Mouse (Mus musculus) cerebellum, adult 2 months (tissue): ENCODE data around the gene Rnf31. TPM values are rescaled to one million over a fixed set of nuclear protein-coding genes. Genes with fewer than 3 reads are reported as not detected.

Experiments
- DNase-seq, 2 experiments: peaks; one replicate each; pipeline ENCODE4 v3.0.0; 2021
- H3K27ac ChIP-seq: fragments of 200-500 bp; 2 replicates; pipeline ENCODE4 v1.5.1; 2012; ENCODE audit warnings: low read length, control low read depth, inconsistent platforms; ENCODE audit not compliant: insufficient read depth
- H3K27me3 ChIP-seq: fragments of 200-500 bp; 2 replicates; pipeline ENCODE4 v1.6.1; 2012; ENCODE audit warnings: inconsistent platforms, mild to moderate bottlenecking, low read length, moderate library complexity; ENCODE audit not compliant: control insufficient read depth, insufficient read depth
- H3K4me1 ChIP-seq: fragments of 200-500 bp; 2 replicates; pipeline ENCODE4 v1.6.1; 2011; ENCODE audit warnings: low read length; ENCODE audit not compliant: control insufficient read depth, insufficient read depth
- H3K4me3 ChIP-seq: fragments of 200-500 bp; replicated peaks from 2 replicates; pipeline ENCODE3; 2011; ENCODE audit warnings: mild to moderate bottlenecking, low read depth, low read length, control low read depth; ENCODE audit not compliant: insufficient read depth
- CTCF ChIP-seq: fragments of 200-500 bp; IDR thresholded peaks from 2 replicates; pipeline ENCODE4 v1.5.1; 2011; ENCODE audit warnings: low read depth, mild to moderate bottlenecking, control low read depth, low read length, moderate library complexity, borderline replicate concordance; ENCODE audit not compliant: insufficient read depth
- POLR2A ChIP-seq: fragments of 200-500 bp; IDR thresholded peaks from 2 replicates; pipeline ENCODE4 v1.6.1; 2011; ENCODE audit warnings: low read length, control low read depth, borderline replicate concordance; ENCODE audit not compliant: insufficient read depth
- WGBS: fragments of 180-500 bp; shearing (Covaris S2); methylation state at CpG from one replicate; pipeline ENCODE4 v1.1.7; 2018; 5-methylcytosine and 5-hydroxymethylcytosine counted together
- polyA plus RNA-seq: library from polyadenylated mRNA; depleted of rRNA; stranded (reverse); fragments of >200 nt; gene quantifications from 2 replicates; pipeline ENCODE4 v1.2.3, GENCODE M21; 2012; rRNA removed

Rnf31 gene
- polyA plus RNA-seq, result 31.1 and 32.9 TPM in 2 replicates

DNA sequence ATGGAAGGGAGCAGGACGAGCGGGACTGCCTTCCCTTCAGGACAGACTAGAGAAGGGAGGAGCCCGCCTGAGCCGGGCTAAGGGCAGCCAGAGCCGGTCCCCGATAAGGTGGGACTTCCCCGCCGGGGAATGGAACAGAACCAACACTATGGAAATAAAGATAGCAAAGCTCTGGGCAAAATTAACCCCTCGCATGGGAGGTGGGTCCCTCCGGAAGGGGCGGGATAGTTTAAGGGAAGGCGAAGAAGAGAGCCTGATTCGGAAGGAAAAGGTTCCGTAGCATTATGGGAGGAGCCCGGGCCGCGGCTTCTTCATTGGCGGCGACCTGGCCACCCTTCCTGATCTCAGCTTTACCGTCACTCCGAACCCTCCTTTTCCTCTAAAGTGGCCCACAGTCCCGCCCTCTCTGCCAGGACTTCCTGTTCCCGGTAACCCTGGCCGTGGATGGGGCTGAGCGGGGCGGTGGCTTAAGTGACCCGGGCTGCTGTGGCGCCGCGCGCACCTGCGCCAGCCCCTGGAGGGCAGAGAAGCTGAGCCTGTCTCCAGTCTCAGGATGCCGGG is at the start of gene Rnf31:
Rnf31 (plus strand) TSS at position 378 of the 561 bp plus-strand sequence.
- TF ChIP-seq POLR2A (peak; percentile 72), CTCF (no peak)
- under 1% methylated on average over 33 of the region's 33 CpGs for WGBS
- Histone ChIP-seq H3K27me3 (no peaks in the 10 kb centered on the region), H3K27ac (peak within 1 kb of the TSS; percentile 70), H3K4me1 (no peaks in the 10 kb centered on the region), H3K4me3 (peak within 1 kb of the TSS; percentile 89)
- peak; percentile 92 to 96 for DNase-seq

- H3K27me3 ChIP-seq, result no peaks in the 10 kb centered on the region
- 84% methylated on average over 12 of the region's 12 CpGs for whole genome bisulfite sequencing
- DNase-seq, result no peak
- H3K4me3 ChIP-seq, result no peak overlapping the region
- H3K27ac ChIP-seq, result no peak overlapping the region
- TF ChIP-seq POLR2A (no peak), CTCF (no peak)
- H3K4me1 ChIP-seq, result peaks cover 21% of the 10 kb centered on the region
Observed at GRCm38 (mm10) chr14:55542268-55542667, 49.2 kb upstream of the Rnf31 start.

GRCm38 (mm10) chr14:55544334-55544733 is 47.2 kb upstream of the Rnf31 start:
- TF ChIP-seq POLR2A, result no peak
- no peak for TF ChIP-seq CTCF
- peak; percentile 44 to 58 for DNase-seq
- H3K27ac ChIP-seq, result no peak overlapping the region
- WGBS, result 8% methylated on average over 9 of the region's 9 CpGs
- peaks cover 21% of the 10 kb centered on the region for H3K4me1 ChIP-seq
- H3K4me3 ChIP-seq, result no peak overlapping the region
- no peaks in the 10 kb centered on the region for H3K27me3 ChIP-seq

- no peak overlapping the region for H3K4me3 ChIP-seq
- no peak overlapping the region for H3K27ac ChIP-seq
- TF ChIP-seq CTCF (no peak), POLR2A (no peak)
- no peaks in the 10 kb centered on the region for H3K27me3 ChIP-seq
- peaks cover 4% of the 10 kb centered on the region; the same call in 1 of the 2 replicates for H3K4me1 ChIP-seq
- 17% methylated on average over 6 of the region's 6 CpGs for WGBS
- peak in 1 of 2 experiments; percentile 61 for DNase-seq
Observed at GRCm38 (mm10) chr14:55550191-55550590, 41.3 kb upstream of the Rnf31 start.

- TF ChIP-seq CTCF, result no peak
- no peak for TF ChIP-seq POLR2A
- 85% methylated on average over 5 of the region's 5 CpGs for WGBS
- H3K27ac ChIP-seq, result no peak overlapping the region
- no peaks in the 10 kb centered on the region for H3K27me3 ChIP-seq
- no peak overlapping the region for H3K4me3 ChIP-seq
- H3K4me1 ChIP-seq, result peaks cover 4% of the 10 kb centered on the region; the same call in 1 of the 2 replicates
- DNase-seq, result no peak
Observed at GRCm38 (mm10) chr14:55551347-55551746, 40.2 kb upstream of the Rnf31 start.

- 88% methylated on average over 8 of the region's 8 CpGs for WGBS
- Histone ChIP-seq H3K4me1 (peaks cover 4% of the 10 kb centered on the region; the same call in 1 of the 2 replicates), H3K4me3 (no peak overlapping the region), H3K27me3 (no peaks in the 10 kb centered on the region), H3K27ac (no peak overlapping the region)
- TF ChIP-seq CTCF (no peak), POLR2A (no peak)
- DNase-seq, result no peak
Observed at GRCm38 (mm10) chr14:55551794-55552193, 39.7 kb upstream of the Rnf31 start.

DNA sequence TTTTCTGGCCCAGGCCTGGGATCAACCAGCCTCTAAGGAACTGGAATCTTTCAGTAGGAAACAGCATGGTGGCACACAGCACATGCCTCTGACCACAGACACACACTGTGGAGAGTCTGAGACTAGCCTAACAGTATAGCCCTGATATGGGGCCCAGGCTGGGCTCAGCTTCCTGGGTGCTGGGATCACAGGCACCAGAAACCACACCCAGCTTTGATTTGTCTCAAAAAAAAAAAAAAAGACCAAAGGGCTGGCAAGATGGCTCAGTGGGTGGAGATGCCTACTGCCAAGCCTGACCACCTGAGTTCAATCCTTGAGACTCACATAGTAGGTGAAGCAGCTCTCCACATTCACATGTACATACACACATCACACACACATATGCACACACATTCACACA is 36.9 kb upstream of the Rnf31 start:
- Histone ChIP-seq H3K4me1 (peaks cover 4% of the 10 kb centered on the region; the same call in 1 of the 2 replicates), H3K27ac (no peak overlapping the region), H3K27me3 (no peaks in the 10 kb centered on the region), H3K4me3 (no peak overlapping the region)
- no peak for DNase-seq
- TF ChIP-seq CTCF, result no peak
- no peak for TF ChIP-seq POLR2A

- TF ChIP-seq CTCF (no peak), POLR2A (no peak)
- no peak overlapping the region for H3K27ac ChIP-seq
- no peak overlapping the region for H3K4me3 ChIP-seq
- WGBS, result 82% methylated on average over 3 of the region's 3 CpGs
- no peaks in the 10 kb centered on the region for H3K4me1 ChIP-seq
- no peaks in the 10 kb centered on the region for H3K27me3 ChIP-seq
- DNase-seq, result no peak
Observed at GRCm38 (mm10) chr14:55555788-55556187, 35.7 kb upstream of the Rnf31 start.
